Mouse (Mus musculus) heart, embryonic 11.5 days (tissue): ENCODE measurements at regions not wholly inside any gene's neighbourhood (a gene's known extent, or its start where the extent isn't known, plus 50 kb on each side); places are given as distances from the start of the nearest gene placed in this dataset.
"Not testable (repeated sequence)": the region's sequence is repeated elsewhere in the genome, so short reads cannot be mapped to it uniquely, and the experiment has no call there.

ENCODE experiments used
- ATAC-seq: fragments of 200-750 bp; cut with Nextera tagmentation; replicated peaks from 2 replicates; pipeline ENCODE4 v1.8.0; 2017; ENCODE audit warnings: moderate library complexity; ENCODE audit not compliant: insufficient number of reproducible peaks, low FRiP score, low TSS enrichment
- H3K27ac ChIP-seq: fragments of 300-500 bp; sonication (generic); 2 replicates; pipeline ENCODE4 v1.5.1; 2014; ENCODE audit warnings: mild to moderate bottlenecking, low read depth, low read length
- H3K27me3 ChIP-seq: fragments of 300-500 bp; sonication (generic); 2 replicates; pipeline ENCODE4 v1.6.1; 2014; ENCODE audit warnings: mild to moderate bottlenecking, low read length, mixed read lengths; ENCODE audit not compliant: control insufficient read depth, insufficient read depth
- H3K36me3 ChIP-seq: fragments of 300-500 bp; sonication (generic); 2 replicates; pipeline ENCODE4 v1.6.1; 2014; ENCODE audit warnings: mild to moderate bottlenecking, low read length, moderate library complexity, mixed read lengths; ENCODE audit not compliant: control insufficient read depth, insufficient read depth
- H3K4me1 ChIP-seq: fragments of 300-500 bp; sonication (generic); 2 replicates; pipeline ENCODE4 v1.6.1; 2014; ENCODE audit warnings: low read length; ENCODE audit not compliant: control insufficient read depth, insufficient read depth
- H3K4me2 ChIP-seq: fragments of 300-500 bp; sonication (generic); 2 replicates; pipeline ENCODE4 v1.6.1; 2014; ENCODE audit warnings: mild to moderate bottlenecking, moderate library complexity
- H3K4me3 ChIP-seq: fragments of 300-500 bp; sonication (generic); 2 replicates; pipeline ENCODE4 v1.5.1; 2014; ENCODE audit warnings: low read depth, low read length
- H3K9ac ChIP-seq: fragments of 300-500 bp; sonication (generic); 2 replicates; pipeline ENCODE4 v1.6.1; 2014; ENCODE audit warnings: mild to moderate bottlenecking, low read depth, low read length, moderate library complexity
- H3K9me3 ChIP-seq: fragments of 300-500 bp; sonication (generic); replicated peaks from 2 replicates; pipeline ENCODE4 v1.6.1; 2016; ENCODE audit warnings: low read length; ENCODE audit not compliant: control insufficient read depth
- WGBS: fragments of 180-500 bp; shearing (Covaris S2); extraction: QIAGEN DNeasy Blood & Tissue Kit; methylation state at CpG from one replicate; pipeline ENCODE4 v1.1.7; 2014; ENCODE audit not compliant: insufficient replicate concordance; 5-methylcytosine and 5-hydroxymethylcytosine counted together

DNA sequence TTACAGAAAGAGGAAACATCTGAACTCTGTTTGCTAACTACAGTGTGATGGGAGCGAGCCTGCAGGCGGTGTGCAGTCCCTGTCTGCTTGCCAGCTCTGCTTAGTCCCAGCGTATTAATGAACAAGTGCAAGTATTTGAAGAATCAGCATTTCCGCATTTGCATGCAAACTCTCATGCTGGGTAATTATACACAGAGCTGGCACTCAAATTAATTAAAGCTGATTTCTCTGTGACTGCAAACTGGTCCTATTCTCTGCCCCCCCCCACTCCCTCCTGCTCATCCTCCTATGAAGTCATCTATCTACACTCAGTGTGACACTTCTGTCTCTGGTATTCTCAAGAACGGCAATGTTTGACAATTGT is 85.1 kb upstream of the Adgrl2 start:
- no peak overlapping the region for H3K9ac ChIP-seq
- no peak overlapping the region for H3K27ac ChIP-seq
- no peaks in the 10 kb centered on the region for H3K4me1 ChIP-seq
- H3K27me3 ChIP-seq: no peaks in the 10 kb centered on the region
- no peak overlapping the region for H3K4me2 ChIP-seq
- H3K36me3 ChIP-seq: no peaks in the 10 kb centered on the region
- 82% methylated on average over 5 of the region's 5 CpGs for WGBS
- H3K4me3 ChIP-seq: no peak overlapping the region
- ATAC-seq: no peak
- no peaks in the 10 kb centered on the region for H3K9me3 ChIP-seq

DNA sequence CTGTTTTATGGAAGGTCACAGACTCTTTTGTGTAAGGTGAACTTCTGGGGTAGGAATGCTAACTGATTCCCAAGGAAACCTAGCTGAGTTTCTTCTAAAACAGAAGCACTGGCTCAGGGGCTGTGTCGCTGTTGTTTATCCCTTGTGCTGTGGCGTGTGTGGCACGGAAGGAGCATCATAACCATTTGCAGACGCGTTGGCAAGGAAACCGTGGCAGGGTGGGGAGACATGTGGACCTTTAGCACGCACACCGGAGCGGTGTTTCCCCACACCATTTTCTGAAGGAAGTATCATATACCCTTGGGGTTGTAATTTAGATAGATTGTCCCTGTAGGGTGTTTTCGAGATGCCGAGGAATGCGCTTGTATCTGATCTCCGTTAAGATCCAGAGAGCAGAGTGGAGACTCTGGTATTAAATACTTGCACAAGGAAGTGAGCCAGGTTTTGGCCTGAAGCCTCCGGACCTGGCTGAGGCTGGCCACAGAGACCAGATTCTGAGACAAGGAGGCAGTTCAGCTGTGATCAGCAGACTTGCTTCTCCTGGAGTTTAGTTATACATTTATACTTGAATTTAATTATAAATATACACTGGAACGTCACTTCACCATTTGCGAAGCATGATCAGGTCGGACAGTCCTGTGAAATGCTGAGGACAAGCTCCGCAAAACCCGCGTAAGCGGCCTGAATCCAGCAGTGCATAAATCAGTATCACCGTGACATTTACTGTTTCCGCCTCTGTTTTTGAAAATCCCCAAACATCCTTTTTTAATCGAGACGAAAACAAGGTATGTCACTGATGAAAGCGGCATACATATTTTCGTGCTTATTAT is 84.5 kb upstream of the Adgrl2 start:
- no peak overlapping the region for H3K9ac ChIP-seq
- no peak overlapping the region for H3K4me3 ChIP-seq
- ATAC-seq: no peak
- no peaks in the 10 kb centered on the region for H3K27me3 ChIP-seq
- H3K27ac ChIP-seq: no peak overlapping the region
- H3K9me3 ChIP-seq: no peaks in the 10 kb centered on the region
- H3K4me1 ChIP-seq: no peaks in the 10 kb centered on the region; the same call in 1 of the 2 replicates
- 78% methylated on average over 27 of the region's 27 CpGs for WGBS
- H3K36me3 ChIP-seq: no peaks in the 10 kb centered on the region
- H3K4me2 ChIP-seq: no peak overlapping the region

DNA sequence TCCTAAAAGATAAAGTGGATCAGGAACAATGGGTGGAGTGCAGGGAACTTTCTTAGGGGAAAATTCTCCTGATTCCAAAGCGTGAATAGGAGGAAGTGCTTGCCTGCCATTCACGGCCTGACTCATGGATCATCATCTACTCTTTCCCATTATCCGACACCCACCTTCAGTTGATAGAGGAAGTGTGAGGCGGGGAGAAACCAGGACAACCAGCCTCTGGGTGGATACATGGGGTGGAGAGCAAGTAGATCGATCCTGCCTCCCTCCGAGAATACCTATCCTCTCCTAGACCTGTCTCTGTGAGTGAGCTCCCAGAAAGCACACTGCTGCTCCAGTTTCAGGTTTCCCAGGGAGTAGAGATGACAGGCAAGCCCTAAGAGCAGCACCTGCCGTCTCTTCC is 79.8 kb upstream of the Adgrl2 start:
- ATAC-seq: no peak
- Histone ChIP-seq H3K27ac (no peak overlapping the region), H3K4me3 (no peak overlapping the region), H3K36me3 (no peaks in the 10 kb centered on the region), H3K4me1 (no peaks in the 10 kb centered on the region; the same call in 1 of the 2 replicates), H3K27me3 (no peaks in the 10 kb centered on the region), H3K9ac (no peak overlapping the region), H3K9me3 (no peaks in the 10 kb centered on the region), H3K4me2 (no peak overlapping the region)
- 33% methylated on average over 7 of the region's 7 CpGs for WGBS

GRCm38 (mm10) chr3:149069436-149069835 is 79.1 kb upstream of the Adgrl2 start:
- ATAC-seq: no peak
- H3K4me3 ChIP-seq: no peak overlapping the region
- H3K27ac ChIP-seq: no peak overlapping the region
- no peaks in the 10 kb centered on the region for H3K36me3 ChIP-seq
- H3K4me2 ChIP-seq: no peak overlapping the region
- no peaks in the 10 kb centered on the region for H3K27me3 ChIP-seq
- 85% methylated on average over 9 of the region's 9 CpGs for WGBS
- no peaks in the 10 kb centered on the region for H3K9me3 ChIP-seq
- no peak overlapping the region for H3K9ac ChIP-seq
- H3K4me1 ChIP-seq: no peaks in the 10 kb centered on the region; the same call in 1 of the 2 replicates

GRCm38 (mm10) chr3:149068821-149069220 is 78.5 kb upstream of the Adgrl2 start:
- Histone ChIP-seq H3K4me1 (no peaks in the 10 kb centered on the region; the same call in 1 of the 2 replicates), H3K4me2 (no peak overlapping the region), H3K4me3 (no peak overlapping the region), H3K9me3 (no peaks in the 10 kb centered on the region), H3K27ac (no peak overlapping the region), H3K36me3 (no peaks in the 10 kb centered on the region), H3K27me3 (no peaks in the 10 kb centered on the region), H3K9ac (no peak overlapping the region)
- ATAC-seq: no peak
- WGBS: 68% methylated on average over 7 of the region's 7 CpGs

- Histone ChIP-seq H3K9me3 (no peaks in the 10 kb centered on the region), H3K27me3 (no peaks in the 10 kb centered on the region), H3K4me1 (no peaks in the 10 kb centered on the region; the same call in 1 of the 2 replicates), H3K4me2 (no peak overlapping the region), H3K4me3 (no peak overlapping the region), H3K27ac (no peak overlapping the region), H3K36me3 (no peaks in the 10 kb centered on the region), H3K9ac (no peak overlapping the region)
- WGBS: 78% methylated on average over 7 of the region's 7 CpGs
- no peak for ATAC-seq
These were observed 77.4 kb upstream of the Adgrl2 start for GRCm38 (mm10) chr3:149067758-149068157.

DNA sequence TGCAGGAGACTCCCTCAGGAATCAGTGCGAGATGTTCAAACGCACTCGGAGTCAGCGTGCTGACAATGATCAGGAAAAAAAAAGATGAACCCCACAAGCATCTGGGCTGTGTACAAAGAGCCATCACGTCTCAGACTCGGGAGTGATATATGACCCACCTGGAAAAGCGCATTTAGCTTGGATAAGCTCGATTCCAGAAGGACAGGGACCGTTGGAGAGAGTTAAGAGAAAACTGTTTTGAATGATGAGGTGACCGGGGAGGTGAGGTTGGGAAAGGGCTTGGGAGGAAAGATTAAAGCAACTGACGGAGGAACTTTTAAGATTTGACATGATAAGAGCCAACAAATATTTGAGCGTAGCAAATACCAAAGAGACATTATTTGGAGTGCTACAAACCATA is 64.7 kb upstream of the Adgrl2 start:
- H3K4me2 ChIP-seq: no peak overlapping the region
- no peak overlapping the region for H3K9ac ChIP-seq
- no peak overlapping the region for H3K27ac ChIP-seq
- H3K4me3 ChIP-seq: no peak overlapping the region
- no peaks in the 10 kb centered on the region for H3K9me3 ChIP-seq
- no peaks in the 10 kb centered on the region for H3K4me1 ChIP-seq
- WGBS: 56% methylated on average over 12 of the region's 12 CpGs
- no peak for ATAC-seq
- H3K27me3 ChIP-seq: no peaks in the 10 kb centered on the region
- no peaks in the 10 kb centered on the region for H3K36me3 ChIP-seq

DNA sequence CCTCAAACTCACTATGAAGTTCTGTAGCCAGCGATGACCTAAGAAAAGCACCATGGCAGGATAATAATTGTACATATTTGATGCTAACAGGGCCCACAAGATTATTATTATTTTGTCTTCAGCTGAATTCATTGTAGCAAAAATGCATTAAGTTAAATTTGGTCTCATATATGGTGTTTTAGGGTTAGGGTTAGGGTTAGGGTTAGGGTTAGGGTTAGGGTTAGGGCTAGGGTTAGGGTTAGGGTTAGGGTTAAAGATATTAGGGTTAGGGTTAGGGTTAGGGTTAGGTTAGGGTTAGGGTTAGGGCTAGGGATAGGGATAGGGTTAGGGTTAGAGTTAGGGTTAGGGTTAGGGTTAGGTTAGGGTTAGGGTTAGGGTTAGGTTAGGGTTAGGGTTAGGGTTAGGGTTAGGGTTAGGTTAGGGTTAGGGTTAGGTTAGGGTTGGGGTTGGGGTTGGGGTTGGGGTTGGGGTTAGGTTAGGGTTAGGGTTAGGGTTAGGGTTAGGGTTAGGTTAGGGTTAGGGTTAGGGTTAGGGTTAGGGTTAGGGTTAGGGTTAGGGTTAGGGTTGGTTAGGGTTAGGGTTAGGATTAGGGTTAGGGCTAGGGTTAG is 62.0 kb upstream of the Adgrl2 start:
- not testable (repeated sequence) for H3K27ac ChIP-seq, ATAC-seq

DNA sequence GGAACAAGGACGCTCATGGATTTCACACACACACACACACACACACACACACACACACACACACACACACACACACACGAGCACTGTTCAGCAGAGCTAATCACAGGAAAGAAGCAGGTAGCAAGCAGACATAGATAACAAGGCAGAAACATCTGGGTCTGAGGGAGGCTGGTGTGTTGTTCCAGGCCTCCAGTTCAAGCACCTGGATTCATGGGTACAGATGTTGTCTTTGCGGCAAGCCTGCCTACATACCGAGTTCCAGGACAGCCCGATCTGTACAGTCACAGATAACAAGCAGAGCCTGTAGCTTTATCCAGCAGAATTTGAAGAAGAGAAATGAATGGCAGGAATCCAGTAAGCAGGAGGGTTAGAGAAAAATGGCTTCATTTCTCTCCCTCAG is 55.0 kb upstream of the Adgrl2 start:
- Histone ChIP-seq H3K27me3 (no peaks in the 10 kb centered on the region), H3K27ac (no peak overlapping the region), H3K36me3 (no peaks in the 10 kb centered on the region), H3K4me1 (no peaks in the 10 kb centered on the region), H3K9me3 (no peaks in the 10 kb centered on the region), H3K9ac (no peak overlapping the region), H3K4me2 (no peak overlapping the region), H3K4me3 (no peak overlapping the region)
- 62% methylated on average over 5 of the region's 5 CpGs for WGBS
- no peak for ATAC-seq

More for the DNA sequence above, 62.0 kb upstream of the Adgrl2 start:
- not testable (repeated sequence) for H3K4me2 ChIP-seq, H3K9ac ChIP-seq, H3K4me3 ChIP-seq, H3K27me3 ChIP-seq, H3K9me3 ChIP-seq, H3K36me3 ChIP-seq, H3K4me1 ChIP-seq
- 92% methylated on average over 1 of the region's 1 CpGs for WGBS
